Mouse (Mus musculus) testis, postnatal 14 days (tissue): ENCODE results near the gene Foxl2.
A peak's percentile ranks its signal among the peaks of the same experiment; 100 is the strongest.

ENCODE experiments used
- DNase-seq: peaks from one replicate; pipeline ENCODE4 v3.0.0; 2021; ENCODE audit warnings: low spot score

The Foxl2 gene

GRCm38 (mm10) chr9:98955103-98955715, at the start of gene Foxl2:
Foxl2 (plus strand) TSS chr9:98955288.
- peak; percentile 23 for DNase-seq

- DNase-seq = no peak
Measured at GRCm38 (mm10) chr9:98920629-98921523, 34.2 kb upstream of the Foxl2 start.

GRCm38 (mm10) chr9:98923119-98923518, 32.0 kb upstream of the Foxl2 start:
- DNase-seq = no peak

- DNase-seq = no peak
Measured at GRCm38 (mm10) chr9:98924183-98924582, 30.9 kb upstream of the Foxl2 start.

GRCm38 (mm10) chr9:98929496-98929895, 25.6 kb upstream of the Foxl2 start:
- DNase-seq = peak; percentile 44

GRCm38 (mm10) chr9:98932931-98933330, 22.2 kb upstream of the Foxl2 start:
- DNase-seq = no peak

- DNase-seq = no peak
Measured at GRCm38 (mm10) chr9:98935190-98935909, 19.7 kb upstream of the Foxl2 start.

- no peak for DNase-seq
Measured at GRCm38 (mm10) chr9:98939290-98939689, 15.8 kb upstream of the Foxl2 start.

GRCm38 (mm10) chr9:98952171-98953050, 2.7 kb upstream of the Foxl2 start:
- DNase-seq = no peak

- no peak for DNase-seq
Measured at GRCm38 (mm10) chr9:98953291-98953690, 1.8 kb upstream of the Foxl2 start.

- no peak for DNase-seq
Measured at GRCm38 (mm10) chr9:98953830-98954229, 1.3 kb upstream of the Foxl2 start.

- no peak for DNase-seq
Measured at GRCm38 (mm10) chr9:98954391-98955102, 541 bp upstream of the Foxl2 start.

GRCm38 (mm10) chr9:98955716-98956224, 682 bp downstream of the Foxl2 start:
- DNase-seq = peak; percentile 27

GRCm38 (mm10) chr9:98956591-98957381, 1.7 kb downstream of the Foxl2 start:
- peak; percentile 22 for DNase-seq

- DNase-seq = no peak
Measured at GRCm38 (mm10) chr9:98957751-98958351, 2.8 kb downstream of the Foxl2 start.

- DNase-seq = no peak
Measured at GRCm38 (mm10) chr9:98958628-98959027, 3.5 kb downstream of the Foxl2 start.

- DNase-seq = no peak
Measured at GRCm38 (mm10) chr9:98959851-98960250, 4.8 kb downstream of the Foxl2 start.

- no peak for DNase-seq
Measured at GRCm38 (mm10) chr9:98960348-98960747, 5.3 kb downstream of the Foxl2 start.
